Mouse (Mus musculus) stomach, postnatal 0 days (tissue): ENCODE results near the gene Olfr1261.

Experiments
- CTCF ChIP-seq: IDR thresholded peaks from 2 replicates; pipeline ENCODE4 v1.5.1; 2016; ENCODE audit warnings: antibody characterized with exemption, low read depth, mild to moderate bottlenecking, moderate library complexity
- EP300 ChIP-seq: optimal IDR thresholded peaks from 2 replicates; pipeline ENCODE3; 2016; ENCODE audit warnings: antibody characterized with exemption

DNA sequence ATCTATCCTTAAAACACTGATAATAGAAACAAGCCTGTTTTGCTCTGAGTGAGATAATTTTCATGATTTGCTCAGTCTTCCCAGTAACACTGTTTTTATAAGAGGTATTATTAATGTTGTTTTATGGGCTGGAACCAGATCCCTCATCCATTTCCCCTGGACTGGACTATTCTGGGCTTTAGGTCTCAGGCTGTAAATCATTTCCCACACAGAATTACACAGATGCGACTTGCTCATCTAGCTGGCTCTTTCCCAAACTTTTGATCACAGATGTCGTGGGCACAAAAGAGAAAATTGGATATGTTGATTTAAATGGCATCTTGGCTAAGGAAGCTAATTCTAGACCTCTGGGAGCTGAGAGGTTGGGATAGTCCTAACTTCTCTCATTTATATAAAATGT is 16.8 kb upstream of the Olfr1261 start, which contains the start of gene Olfr1260:
- TF ChIP-seq CTCF (no peak), EP300 (no peak)
